Mouse (Mus musculus) limb, embryonic 15.5 days (tissue): ENCODE measurements around the gene Krt78. TPM values are rescaled to one million over a fixed set of nuclear protein-coding genes. Genes with fewer than 3 reads are reported as not detected.

Source experiments
- ATAC-seq: fragments of 200-750 bp; cut with Nextera tagmentation; 2 replicates; pipeline ENCODE4 v1.8.0; 2017; ENCODE audit warnings: low read depth, moderate TSS enrichment; ENCODE audit not compliant: insufficient number of reproducible peaks, low FRiP score, low TSS enrichment
- H3K27ac ChIP-seq: fragments of 300-500 bp; sonication (generic); 2 replicates; pipeline ENCODE4 v1.5.1; 2015; ENCODE audit warnings: moderate library complexity, mild to moderate bottlenecking, inconsistent platforms
- H3K27me3 ChIP-seq: fragments of 300-500 bp; sonication (generic); 2 replicates; pipeline ENCODE4 v1.6.1; 2015; ENCODE audit warnings: inconsistent platforms
- H3K36me3 ChIP-seq: fragments of 300-500 bp; sonication (generic); 2 replicates; pipeline ENCODE4 v1.6.1; 2015; ENCODE audit warnings: inconsistent platforms
- H3K4me1 ChIP-seq: fragments of 300-500 bp; sonication (generic); 2 replicates; pipeline ENCODE4 v1.6.1; 2015; ENCODE audit warnings: inconsistent platforms
- H3K4me2 ChIP-seq: fragments of 300-500 bp; sonication (generic); 2 replicates; pipeline ENCODE4 v1.6.1; 2015; ENCODE audit warnings: mild to moderate bottlenecking, inconsistent platforms
- H3K4me3 ChIP-seq: fragments of 300-500 bp; sonication (generic); 2 replicates; pipeline ENCODE4 v1.5.1; 2015; ENCODE audit warnings: mild to moderate bottlenecking, inconsistent platforms
- H3K9ac ChIP-seq: fragments of 300-500 bp; sonication (generic); 2 replicates; pipeline ENCODE4 v1.6.1; 2015; ENCODE audit warnings: inconsistent platforms
- H3K9me3 ChIP-seq: fragments of 300-500 bp; sonication (generic); 2 replicates; pipeline ENCODE4 v1.6.1; 2016; ENCODE audit warnings: inconsistent platforms
- WGBS: fragments of 180-500 bp; shearing (Covaris S2); methylation state at CpG from one replicate; pipeline ENCODE4 v1.1.7; 2015; 5-methylcytosine and 5-hydroxymethylcytosine counted together
- polyA plus RNA-seq: library from polyadenylated mRNA; unstranded; fragments of >200 nt; fragmentation: Nextera tagmentation; extraction: Ambion mirVana; gene quantifications from 2 replicates; pipeline ENCODE4 v1.2.1, GENCODE M21; 2015

Krt78 gene
- polyA plus RNA-seq, 1 experiment from 2014 or later = 13.3 TPM

DNA sequence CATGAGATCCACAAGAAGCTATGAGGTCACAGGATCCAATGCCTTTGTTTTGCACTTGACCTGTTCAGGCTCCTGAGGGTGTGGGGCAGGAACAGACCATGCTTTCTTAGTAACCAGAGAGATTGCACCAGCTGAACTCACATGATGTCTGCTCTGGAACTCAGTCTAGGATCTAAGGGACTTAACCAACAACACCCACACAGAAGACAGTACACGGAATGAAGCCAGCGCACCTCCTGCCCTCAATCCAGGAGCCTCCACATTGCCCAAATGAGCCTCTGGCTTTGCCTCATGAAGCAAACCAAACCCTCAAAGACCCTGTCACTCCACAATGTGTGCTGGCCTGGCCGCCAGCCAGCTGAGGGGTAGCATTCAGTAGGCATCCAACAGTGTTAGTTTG, 4.8 kb upstream of the Krt78 start:
- 92% methylated on average over 3 of the region's 3 CpGs for WGBS
- no peak for ATAC-seq
- no peak overlapping the region for H3K9ac ChIP-seq

DNA sequence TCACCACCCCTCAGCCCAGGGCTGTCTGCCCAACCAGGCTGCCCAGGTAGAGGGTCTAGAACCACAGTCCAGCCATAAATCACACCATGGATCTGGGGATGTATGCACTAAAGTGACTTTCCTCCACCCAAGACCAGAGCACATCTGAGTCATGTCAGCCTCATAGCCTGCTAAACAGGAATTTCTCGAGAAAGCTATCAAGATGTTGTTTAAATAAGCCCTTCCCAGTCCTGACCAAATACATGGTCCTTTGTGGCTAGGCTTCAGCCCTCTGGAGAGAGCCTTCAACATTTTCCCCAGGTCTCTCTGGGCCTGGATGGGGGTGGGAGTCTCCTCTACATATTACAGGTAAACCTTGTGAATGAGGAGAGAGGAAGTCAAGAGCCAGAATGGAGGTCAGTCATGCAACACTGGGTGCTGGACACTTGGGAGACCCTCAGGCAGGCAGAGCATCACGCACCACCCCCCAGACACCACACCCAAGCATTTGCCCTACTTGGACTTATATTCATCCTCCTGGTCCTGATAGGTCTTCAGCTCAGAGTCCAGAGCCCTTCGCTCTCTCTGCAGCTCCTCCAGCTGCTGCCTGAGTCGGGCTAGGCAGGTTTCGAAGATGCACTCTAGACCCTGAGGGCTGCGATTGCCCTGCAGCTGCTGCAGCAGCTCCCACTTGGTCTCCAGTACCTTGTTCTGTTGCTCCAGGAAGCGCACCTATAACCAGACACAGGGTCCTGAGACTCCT, 1.2 kb downstream of the Krt78 start:
- Histone ChIP-seq H3K27me3 (no peaks in the 10 kb centered on the region), H3K36me3 (no peaks in the 10 kb centered on the region), H3K9me3 (no peaks in the 10 kb centered on the region), H3K27ac (no peak overlapping the region), H3K4me1 (no peaks in the 10 kb centered on the region), H3K4me3 (no peak overlapping the region), H3K4me2 (no peak overlapping the region), H3K9ac (no peak overlapping the region)
- whole genome bisulfite sequencing = 79% methylated on average over 7 of the region's 7 CpGs
- no peak for ATAC-seq

More for the DNA sequence above, 4.8 kb upstream of the Krt78 start:
- no peak overlapping the region for H3K27ac ChIP-seq
- H3K4me1 ChIP-seq = no peaks in the 10 kb centered on the region
- H3K4me3 ChIP-seq = no peak overlapping the region
- H3K36me3 ChIP-seq = no peaks in the 10 kb centered on the region
- no peak overlapping the region for H3K4me2 ChIP-seq
- H3K27me3 ChIP-seq = no peaks in the 10 kb centered on the region
- H3K9me3 ChIP-seq = no peaks in the 10 kb centered on the region

DNA sequence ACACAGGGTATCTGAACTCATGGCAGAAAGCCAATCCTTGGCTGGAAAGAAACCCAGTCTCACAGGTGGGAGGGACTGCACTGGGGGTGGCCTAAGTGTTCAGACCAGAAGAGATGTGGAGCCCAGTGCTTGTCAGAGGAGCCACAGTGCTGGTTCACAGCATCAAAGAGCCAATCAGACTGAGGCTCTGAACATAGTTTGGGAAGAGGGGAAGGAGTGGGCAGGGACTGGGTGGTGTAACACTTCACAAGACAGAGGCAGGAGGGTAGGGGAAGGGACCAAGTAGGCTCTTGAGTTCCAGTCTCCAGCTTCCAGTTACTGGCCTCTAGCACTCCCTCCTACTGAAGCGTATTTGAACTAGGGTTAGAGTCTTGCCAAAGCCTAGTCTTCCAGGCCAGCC, 8.7 kb downstream of the Krt78 start:
- no peaks in the 10 kb centered on the region for H3K36me3 ChIP-seq
- no peaks in the 10 kb centered on the region for H3K9me3 ChIP-seq
- H3K4me1 ChIP-seq = peaks cover 19% of the 10 kb centered on the region
- ATAC-seq = no peak; the same call in 1 of the 2 replicates
- no peaks in the 10 kb centered on the region for H3K27me3 ChIP-seq
- no peak overlapping the region for H3K4me2 ChIP-seq
- no peak overlapping the region for H3K9ac ChIP-seq
- WGBS = 81% methylated on average over 1 of the region's 1 CpGs
- H3K4me3 ChIP-seq = no peak overlapping the region
- 0 out of 2 replicates have a peak overlapping the region, but pooled peaks have one; percentile 7 for H3K27ac ChIP-seq

DNA sequence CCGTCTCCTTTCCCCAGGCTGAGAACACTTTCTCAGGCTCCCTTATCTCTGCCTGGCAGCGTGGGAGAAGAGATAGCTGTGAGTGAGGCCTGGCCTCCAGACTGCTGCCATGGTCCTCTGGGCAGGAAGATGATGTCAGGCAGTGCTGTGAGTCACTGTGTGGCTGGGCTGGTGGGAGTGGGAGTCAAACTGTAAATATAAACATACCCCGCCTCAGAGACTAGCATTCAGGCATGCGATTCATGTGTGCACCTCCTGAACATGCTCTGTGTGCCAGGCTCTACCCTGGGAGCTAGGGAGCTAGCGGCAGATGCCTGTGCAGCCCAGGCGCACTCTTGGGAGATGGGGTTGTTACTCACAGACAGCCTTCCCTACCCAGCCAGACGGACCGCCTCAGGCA, 12.1 kb downstream of the Krt78 start:
- no peak overlapping the region for H3K9ac ChIP-seq
- H3K36me3 ChIP-seq = no peaks in the 10 kb centered on the region
- no peak for ATAC-seq
- peaks cover 33% of the 10 kb centered on the region for H3K4me1 ChIP-seq
- no peak overlapping the region for H3K4me3 ChIP-seq
- no peaks in the 10 kb centered on the region for H3K9me3 ChIP-seq
- 51% methylated on average over 8 of the region's 8 CpGs for WGBS
- H3K4me2 ChIP-seq = no peak overlapping the region
- no peaks in the 10 kb centered on the region for H3K27me3 ChIP-seq
- H3K27ac ChIP-seq = peak overlapping the region; percentile 65; the same call in 1 of the 2 replicates

DNA sequence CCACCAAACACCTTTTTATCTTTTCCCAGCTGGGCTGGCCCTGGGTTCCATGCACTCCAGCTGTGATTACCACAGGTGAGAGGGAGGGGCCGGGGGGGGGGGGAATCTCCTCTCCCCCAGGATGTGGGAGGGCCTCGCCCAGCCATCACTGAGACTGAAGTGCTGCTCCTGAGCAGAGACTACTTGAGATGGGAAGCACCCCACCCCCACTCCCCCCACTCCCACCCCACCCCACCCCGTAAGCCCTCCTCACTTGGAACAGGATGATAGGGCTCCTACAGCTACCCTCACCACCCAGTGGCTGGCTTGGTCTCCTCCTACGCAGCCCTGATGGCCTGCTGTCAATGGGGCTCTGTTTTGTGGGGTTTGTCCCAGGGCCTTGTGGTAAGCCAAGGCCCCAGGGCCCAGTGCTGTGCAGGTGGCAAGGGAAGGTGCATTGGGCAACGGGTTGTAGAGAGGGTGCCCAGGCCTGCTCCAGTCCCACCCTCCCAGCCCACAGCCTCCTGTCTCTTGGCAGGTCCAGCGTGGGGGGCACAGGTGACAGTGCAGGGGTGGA, 13.7 kb downstream of the Krt78 start, which contains the start of gene Krt79:
Gene Krt79, minus strand, starts transcription at position 51 of the 556 bp plus-strand sequence.
- Histone ChIP-seq H3K4me2 (no peak within 1 kb of the TSS), H3K27ac (no peak within 1 kb of the TSS), H3K36me3 (no peaks in the 10 kb centered on the region), H3K4me3 (no peak within 1 kb of the TSS), H3K9ac (no peak within 1 kb of the TSS), H3K9me3 (no peaks in the 10 kb centered on the region), H3K27me3 (no peaks in the 10 kb centered on the region), H3K4me1 (peaks cover 30% of the 10 kb centered on the region)
- 63% methylated on average over 5 of the region's 6 CpGs for WGBS
- peak; percentile 47; the same call in 1 of the 2 replicates for ATAC-seq

DNA sequence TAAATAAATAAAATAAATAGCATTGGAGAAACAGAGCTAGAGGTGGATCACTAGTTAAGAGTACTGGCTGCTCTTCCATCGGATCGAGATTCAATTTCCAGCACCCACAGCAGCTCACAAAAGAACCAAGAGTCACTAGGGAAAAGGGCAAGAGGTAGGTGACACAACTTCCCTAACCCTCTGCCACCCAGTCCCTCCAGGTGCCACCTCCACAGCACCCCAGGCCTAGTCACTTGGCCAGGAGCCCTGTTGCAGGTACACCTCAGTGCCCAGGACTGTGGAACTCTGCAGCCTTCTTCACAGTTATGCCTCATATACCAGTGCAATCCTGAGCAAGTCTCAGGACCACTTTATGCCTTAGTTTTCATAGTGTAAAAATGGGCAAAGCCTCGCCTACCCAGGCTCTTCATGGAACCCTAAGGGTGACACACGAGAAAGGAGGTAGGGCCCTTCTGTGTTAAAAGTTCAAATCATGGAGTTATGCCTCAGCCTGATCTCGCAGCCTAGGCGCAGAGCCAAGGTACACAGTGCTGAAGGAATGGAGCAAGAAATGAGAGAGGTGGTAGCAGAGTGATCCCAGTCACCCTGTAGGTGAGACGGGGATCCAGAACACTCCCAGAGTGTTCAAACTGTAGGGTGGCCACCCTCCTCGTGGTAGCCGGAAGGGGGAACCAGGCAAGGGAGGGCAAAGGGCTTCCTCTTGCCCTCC, 15.3 kb downstream of the Krt78 start:
- H3K9ac ChIP-seq = no peak overlapping the region
- peaks cover 26% of the 10 kb centered on the region for H3K4me1 ChIP-seq
- no peak overlapping the region for H3K4me3 ChIP-seq
- H3K27me3 ChIP-seq = no peaks in the 10 kb centered on the region
- no peaks in the 10 kb centered on the region for H3K36me3 ChIP-seq
- WGBS = 67% methylated on average over 9 of the region's 9 CpGs
- ATAC-seq = no peak
- H3K27ac ChIP-seq = 0 out of 2 replicates have a peak overlapping the region, but pooled peaks have one; percentile 17
- no peaks in the 10 kb centered on the region for H3K9me3 ChIP-seq
- no peak overlapping the region for H3K4me2 ChIP-seq

DNA sequence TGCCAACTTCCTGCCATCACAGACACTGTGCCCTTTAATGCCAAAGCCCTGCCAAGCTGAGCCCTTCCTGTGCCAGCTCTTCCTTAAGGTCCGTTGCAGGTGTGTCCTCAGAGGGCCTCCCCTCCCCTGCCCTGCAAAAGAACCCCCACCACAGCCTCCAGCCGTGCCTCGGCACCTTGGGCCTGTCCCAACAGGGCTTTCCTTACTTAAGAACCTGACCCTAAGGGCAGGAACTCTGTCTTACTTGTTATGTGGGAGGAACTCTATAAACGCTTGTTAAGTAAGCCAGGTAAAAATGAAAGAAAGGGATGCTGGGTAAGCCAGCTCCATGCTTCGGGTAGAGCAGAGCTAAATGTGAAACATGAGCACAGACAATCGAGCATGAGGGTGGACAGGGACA, 21.1 kb downstream of the Krt78 start:
- 42% methylated on average over 6 of the region's 6 CpGs for WGBS
- H3K4me1 ChIP-seq = peaks cover 17% of the 10 kb centered on the region
- H3K27ac ChIP-seq = no peak overlapping the region
- ATAC-seq = no peak
- H3K27me3 ChIP-seq = peaks cover 26% of the 10 kb centered on the region
- no peaks in the 10 kb centered on the region for H3K36me3 ChIP-seq
- no peak overlapping the region for H3K4me3 ChIP-seq
- no peak overlapping the region for H3K9ac ChIP-seq
- H3K9me3 ChIP-seq = no peaks in the 10 kb centered on the region
- no peak overlapping the region for H3K4me2 ChIP-seq

DNA sequence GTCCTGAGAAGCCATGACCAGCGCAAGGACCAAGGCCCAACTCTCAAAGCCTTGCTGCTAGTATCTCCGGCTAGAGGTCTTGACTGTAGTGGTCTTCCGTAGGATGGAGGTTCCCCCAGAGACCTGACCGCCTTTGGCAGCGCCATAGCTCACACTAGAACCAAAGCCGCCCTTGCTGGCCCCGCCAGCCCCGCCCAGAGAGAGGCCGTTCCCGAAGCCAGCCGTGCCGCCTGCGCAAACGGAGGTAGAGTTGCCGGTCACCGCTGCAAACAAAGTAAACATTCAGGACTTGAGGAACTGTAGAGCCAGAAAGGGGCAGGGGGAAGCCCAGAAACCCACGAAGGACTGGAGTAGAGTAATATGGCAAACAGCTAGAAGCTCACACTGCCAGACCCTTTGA, 24.4 kb downstream of the Krt78 start:
- Histone ChIP-seq H3K9me3 (no peaks in the 10 kb centered on the region), H3K4me2 (peak overlapping the region; percentile 38), H3K27ac (no peak overlapping the region), H3K4me1 (peaks cover 17% of the 10 kb centered on the region), H3K27me3 (peaks cover 26% of the 10 kb centered on the region), H3K9ac (no peak overlapping the region), H3K4me3 (peak overlapping the region; percentile 14; the same call in 1 of the 2 replicates), H3K36me3 (no peaks in the 10 kb centered on the region)
- no peak for ATAC-seq
- 4% methylated on average over 17 of the region's 17 CpGs for WGBS

DNA sequence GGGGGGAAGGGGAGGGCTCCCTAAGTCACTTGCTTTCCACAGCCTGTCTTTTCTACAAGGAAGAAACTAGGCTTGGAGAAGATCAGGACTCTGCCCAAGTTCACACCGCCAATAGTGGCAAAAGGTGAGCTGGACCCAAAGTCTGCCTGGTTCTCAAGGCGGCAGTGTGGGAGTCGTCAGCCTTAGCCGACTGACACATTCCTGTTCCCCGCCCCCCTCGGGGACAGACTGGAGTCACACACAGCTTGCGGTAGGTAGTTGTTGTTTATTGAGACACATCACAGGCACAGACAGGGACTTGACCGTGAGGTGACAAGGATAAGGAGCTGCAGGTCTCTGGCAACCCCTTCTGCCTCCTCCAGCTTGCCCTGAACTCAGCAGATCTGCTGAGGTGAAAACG, 25.0 kb downstream of the Krt78 start:
- Histone ChIP-seq H3K9ac (no peak overlapping the region), H3K4me1 (peaks cover 17% of the 10 kb centered on the region), H3K27me3 (peaks cover 26% of the 10 kb centered on the region), H3K9me3 (no peaks in the 10 kb centered on the region), H3K4me2 (no peak overlapping the region), H3K4me3 (no peak overlapping the region), H3K27ac (no peak overlapping the region), H3K36me3 (no peaks in the 10 kb centered on the region)
- ATAC-seq = no peak
- WGBS = 19% methylated on average over 9 of the region's 9 CpGs

DNA sequence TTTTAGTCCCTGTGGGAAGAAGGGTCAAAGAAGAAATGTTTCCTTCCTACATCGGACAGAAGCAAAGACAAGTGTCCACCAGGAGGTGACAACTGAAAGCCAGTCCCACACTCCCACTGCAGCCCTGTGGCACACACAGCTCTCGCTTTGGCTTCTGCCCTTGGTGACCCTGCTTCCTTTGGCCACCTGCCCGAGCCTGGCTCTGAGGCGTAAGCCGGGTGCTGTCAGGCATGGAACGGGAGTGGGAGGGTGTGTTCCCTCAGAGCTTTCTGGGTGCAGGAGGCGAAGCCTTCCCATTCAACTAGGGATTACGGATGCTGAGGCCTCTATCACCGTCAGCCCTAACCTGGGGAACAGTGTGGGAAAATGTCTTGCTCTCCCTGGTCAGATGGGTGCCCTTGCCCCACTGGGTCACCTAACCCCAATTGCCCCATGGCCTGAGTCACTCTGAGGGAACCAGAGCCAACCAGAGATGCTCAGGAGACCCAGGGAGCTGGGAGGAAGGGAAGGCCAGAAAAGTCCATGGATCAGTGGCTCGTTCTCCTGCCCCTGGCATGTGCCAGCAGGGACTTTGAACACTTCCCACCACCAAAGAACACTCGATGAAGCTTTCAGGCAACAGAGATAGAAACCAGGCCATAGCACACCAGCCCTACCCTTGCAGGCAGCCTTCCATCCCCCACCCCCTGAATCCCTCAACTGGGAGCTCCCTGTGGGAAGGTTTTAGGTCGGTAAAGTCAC, 26.6 kb downstream of the Krt78 start:
- no peaks in the 10 kb centered on the region for H3K9me3 ChIP-seq
- H3K27me3 ChIP-seq = peaks cover 26% of the 10 kb centered on the region
- H3K36me3 ChIP-seq = no peaks in the 10 kb centered on the region
- 70% methylated on average over 12 of the region's 12 CpGs for WGBS
- no peak overlapping the region for H3K4me2 ChIP-seq
- H3K4me1 ChIP-seq = peaks cover 17% of the 10 kb centered on the region
- no peak for ATAC-seq
- no peak overlapping the region for H3K27ac ChIP-seq
- no peak overlapping the region for H3K9ac ChIP-seq
- no peak overlapping the region for H3K4me3 ChIP-seq

DNA sequence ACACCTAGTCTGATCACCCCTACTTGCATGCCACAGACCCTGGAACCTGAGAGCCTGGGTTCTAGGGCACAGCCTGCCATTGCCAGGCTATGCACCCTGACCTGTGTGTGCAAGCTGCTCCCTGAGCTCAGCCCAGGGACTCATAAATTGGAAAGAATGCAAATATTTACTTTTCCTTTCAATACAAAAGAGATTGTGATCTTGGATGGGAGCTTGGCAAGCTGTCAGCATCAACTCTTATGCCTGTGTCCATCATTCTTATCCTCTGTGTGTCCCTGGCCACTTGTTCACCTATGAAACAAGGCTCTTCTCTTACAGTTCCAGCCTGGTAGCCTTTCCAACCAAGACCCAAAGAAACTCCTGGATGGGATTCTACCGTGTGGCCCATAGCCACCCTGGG, 29.0 kb downstream of the Krt78 start:
- no peak overlapping the region for H3K4me2 ChIP-seq

More for the DNA sequence above, 29.0 kb downstream of the Krt78 start:
- H3K4me1 ChIP-seq = peaks cover 10% of the 10 kb centered on the region
- no peak overlapping the region for H3K9ac ChIP-seq
- WGBS = 72% methylated on average over 1 of the region's 1 CpGs
- no peaks in the 10 kb centered on the region for H3K36me3 ChIP-seq
- no peaks in the 10 kb centered on the region for H3K9me3 ChIP-seq
- ATAC-seq = no peak
- H3K27me3 ChIP-seq = peaks cover 5% of the 10 kb centered on the region; the same call in 1 of the 2 replicates
- H3K4me3 ChIP-seq = no peak overlapping the region
- no peak overlapping the region for H3K27ac ChIP-seq
